Mouse (Mus musculus): ENCODE measurements around the gene Harbi1. TPM values are rescaled to one million over a fixed set of nuclear protein-coding genes. Genes with fewer than 3 reads are reported as not detected.

The Harbi1 gene
- polyA plus RNA-seq, 1 experiment from 2014 or later: 18.2 TPM

Other genes with a start within 250 kb of the Harbi1 start
- gene Ckap5, start 184.1 kb upstream of the Harbi1 start, polyA plus RNA-seq (2015; fragmentation: Nextera tagmentation; extraction: Ambion mirVana): 92.1 and 117 TPM in 2 replicates
- gene F2, start 74.4 kb upstream of the Harbi1 start, polyA plus RNA-seq (2015; fragmentation: Nextera tagmentation; extraction: Ambion mirVana): 0.14 and 0.22 TPM in 2 replicates
- 12.1 and 13.4 TPM in 2 replicates for gene Zfp408, start 61.1 kb upstream of the Harbi1 start, polyA plus RNA-seq (2015; fragmentation: Nextera tagmentation; extraction: Ambion mirVana)
- 86.1 and 93.4 TPM in 2 replicates for gene Arhgap1, start 61.0 kb upstream of the Harbi1 start, polyA plus RNA-seq (2015; fragmentation: Nextera tagmentation; extraction: Ambion mirVana)
- 34.0 and 34.8 TPM in 2 replicates for gene Atg13, start 276 bp upstream of the Harbi1 start, polyA plus RNA-seq (2015; fragmentation: Nextera tagmentation; extraction: Ambion mirVana)
- 22.8 and 27.7 TPM in 2 replicates for gene Ambra1, start 19.3 kb downstream of the Harbi1 start, polyA plus RNA-seq (2015; fragmentation: Nextera tagmentation; extraction: Ambion mirVana)
- 0.87 and 1.2 TPM in 2 replicates for gene Chrm4, start 216.4 kb downstream of the Harbi1 start, polyA plus RNA-seq (2015; fragmentation: Nextera tagmentation; extraction: Ambion mirVana)
- 187 and 224 TPM in 2 replicates for gene Mdk, start 221.4 kb downstream of the Harbi1 start, polyA plus RNA-seq (2015; fragmentation: Nextera tagmentation; extraction: Ambion mirVana)
- 0.30 and 0.32 TPM in 2 replicates for gene Gm9821, start 234.9 kb downstream of the Harbi1 start, polyA plus RNA-seq (2015; fragmentation: Nextera tagmentation; extraction: Ambion mirVana)

Data from hindbrain, embryonic 15.5 days (tissue).